Mouse (Mus musculus): Measurements from ENCODE around the gene Ankrd36. TPM values are rescaled to one million over a fixed set of nuclear protein-coding genes. Genes with fewer than 3 reads are reported as not detected.
"Not testable (repeated sequence)": the region's sequence is repeated elsewhere in the genome, so short reads cannot be mapped to it uniquely, and the experiment has no call there.

The Ankrd36 gene
- polyA plus RNA-seq, 1 experiment from 2014 or later = not detected

- WGBS = 79% methylated on average over 5 of the region's 5 CpGs
- Histone ChIP-seq H3K4me1 (ENCODE audit: control insufficient read depth, insufficient read depth, low read length) (peaks cover under 1% of the 10 kb centered on the region; the same call in 1 of the 2 replicates), H3K9ac (ENCODE audit: low read depth, low read length) (no peak overlapping the region), H3K27me3 (ENCODE audit: control insufficient read depth, insufficient read depth, low read depth, low read length) (no peaks in the 10 kb centered on the region), H3K36me3 (ENCODE audit: control insufficient read depth, insufficient read depth, low read length) (peaks cover 35% of the 10 kb centered on the region), H3K27ac (ENCODE audit: low read length) (no peak overlapping the region), H3K9me3 (replicated peaks; ENCODE audit: control insufficient read depth, low read length, poor library complexity, severe bottlenecking) (no peaks in the 10 kb centered on the region), H3K4me3 (ENCODE audit: low read depth, low read length) (no peak overlapping the region), H3K4me2 (ENCODE audit: low read length) (no peak overlapping the region)
- ATAC-seq = no peak
These were observed 40.6 kb upstream of the Ankrd36 start for GRCm38 (mm10) chr11:5528841-5529240.

- Histone ChIP-seq H3K4me1 (ENCODE audit: control insufficient read depth, insufficient read depth, low read length) (no peaks in the 10 kb centered on the region), H3K27me3 (ENCODE audit: control insufficient read depth, insufficient read depth, low read depth, low read length) (no peaks in the 10 kb centered on the region), H3K4me3 (ENCODE audit: low read depth, low read length) (no peak overlapping the region), H3K9me3 (replicated peaks; ENCODE audit: control insufficient read depth, low read length, poor library complexity, severe bottlenecking) (no peaks in the 10 kb centered on the region), H3K27ac (ENCODE audit: low read length) (no peak overlapping the region), H3K9ac (ENCODE audit: low read depth, low read length) (no peak overlapping the region), H3K36me3 (ENCODE audit: control insufficient read depth, insufficient read depth, low read length) (peaks cover 29% of the 10 kb centered on the region), H3K4me2 (ENCODE audit: low read length) (no peak overlapping the region)
- no peak for ATAC-seq
- 82% methylated on average over 5 of the region's 5 CpGs for WGBS
These were observed 39.3 kb upstream of the Ankrd36 start for GRCm38 (mm10) chr11:5530172-5530571.

DNA sequence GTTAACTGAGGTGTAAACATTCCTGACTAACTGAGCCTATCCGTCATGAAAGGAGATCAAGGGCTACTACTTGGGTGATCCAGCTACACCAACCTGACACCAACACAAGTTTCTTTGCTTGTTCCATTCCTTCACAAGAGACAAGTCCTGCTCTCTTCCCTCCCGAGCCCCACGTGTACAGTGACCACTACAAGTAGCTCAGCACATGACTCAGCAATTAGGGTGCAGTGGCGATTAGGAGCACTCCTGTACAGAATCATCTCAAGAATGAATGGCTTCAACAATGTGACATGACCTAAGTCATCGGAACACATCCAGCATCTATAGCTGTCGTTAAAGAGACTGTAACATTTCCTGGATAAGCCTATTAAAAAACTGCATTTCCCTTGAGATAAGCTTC, 38.8 kb upstream of the Ankrd36 start:
- no peaks in the 10 kb centered on the region for H3K9me3 ChIP-seq (replicated peaks; ENCODE audit: control insufficient read depth, low read length, poor library complexity, severe bottlenecking)
- no peak overlapping the region for H3K27ac ChIP-seq (ENCODE audit: low read length)
- peaks cover 29% of the 10 kb centered on the region for H3K36me3 ChIP-seq (ENCODE audit: control insufficient read depth, insufficient read depth, low read length)
- WGBS = 65% methylated on average over 6 of the region's 6 CpGs
- no peak overlapping the region for H3K4me3 ChIP-seq (ENCODE audit: low read depth, low read length)
- ATAC-seq = no peak
- no peak overlapping the region for H3K9ac ChIP-seq (ENCODE audit: low read depth, low read length)
- H3K4me1 ChIP-seq (ENCODE audit: control insufficient read depth, insufficient read depth, low read length) = no peaks in the 10 kb centered on the region
- no peak overlapping the region for H3K4me2 ChIP-seq (ENCODE audit: low read length)
- no peaks in the 10 kb centered on the region for H3K27me3 ChIP-seq (ENCODE audit: control insufficient read depth, insufficient read depth, low read depth, low read length)

DNA sequence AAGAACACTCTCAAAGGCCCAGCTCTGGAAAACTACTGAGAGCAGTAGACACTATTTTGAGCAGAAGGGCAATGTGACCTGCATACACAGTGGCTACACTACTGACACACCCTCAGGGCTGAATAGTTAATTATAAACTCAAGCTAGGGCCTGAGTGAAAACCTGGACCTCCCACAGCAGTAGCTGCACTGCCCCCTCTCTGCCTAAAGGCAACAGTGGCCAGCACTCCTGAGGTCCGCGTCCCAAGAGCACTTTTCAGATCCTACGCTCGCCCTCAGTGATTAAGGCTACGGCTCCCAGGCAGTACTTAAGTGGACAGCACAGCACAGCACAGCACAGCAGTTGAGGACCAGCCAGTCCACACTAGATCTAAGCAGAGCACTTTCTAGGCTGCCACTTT, 36.4 kb upstream of the Ankrd36 start:
- Histone ChIP-seq H3K9ac (ENCODE audit: low read depth, low read length) (no peak overlapping the region), H3K4me2 (ENCODE audit: low read length) (no peak overlapping the region), H3K36me3 (ENCODE audit: control insufficient read depth, insufficient read depth, low read length) (peaks cover 26% of the 10 kb centered on the region), H3K27ac (ENCODE audit: low read length) (no peak overlapping the region), H3K4me1 (ENCODE audit: control insufficient read depth, insufficient read depth, low read length) (no peaks in the 10 kb centered on the region), H3K9me3 (replicated peaks; ENCODE audit: control insufficient read depth, low read length, poor library complexity, severe bottlenecking) (no peaks in the 10 kb centered on the region), H3K27me3 (ENCODE audit: control insufficient read depth, insufficient read depth, low read depth, low read length) (no peaks in the 10 kb centered on the region), H3K4me3 (ENCODE audit: low read depth, low read length) (no peak overlapping the region)
- 83% methylated on average over 5 of the region's 5 CpGs for WGBS
- no peak for ATAC-seq

DNA sequence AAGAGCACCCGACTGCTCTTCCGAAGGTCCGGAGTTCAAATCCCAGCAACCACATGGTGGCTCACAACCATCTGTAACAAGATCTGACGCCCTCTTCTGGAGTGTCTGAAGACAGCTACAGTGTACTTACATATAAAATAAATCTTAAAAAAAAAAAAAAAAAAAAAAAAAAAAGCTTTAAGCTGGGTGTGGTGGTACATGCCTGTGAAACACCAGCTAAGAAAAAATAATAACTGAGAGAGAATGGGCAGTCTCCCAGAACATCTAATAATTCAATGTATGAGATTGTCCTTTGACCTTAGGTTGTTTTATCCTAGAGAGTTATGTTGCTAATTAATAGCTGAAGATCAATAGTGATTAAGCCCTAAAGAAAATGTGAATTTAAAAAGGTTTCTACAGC, 32.0 kb upstream of the Ankrd36 start:
- H3K4me2 ChIP-seq (ENCODE audit: low read length); H3K4me3 ChIP-seq (ENCODE audit: low read depth, low read length); H3K27me3 ChIP-seq (ENCODE audit: control insufficient read depth, insufficient read depth, low read depth, low read length); ATAC-seq; H3K27ac ChIP-seq (ENCODE audit: low read length); H3K36me3 ChIP-seq (ENCODE audit: control insufficient read depth, insufficient read depth, low read length); H3K9ac ChIP-seq (ENCODE audit: low read depth, low read length); H3K9me3 ChIP-seq (replicated peaks; ENCODE audit: control insufficient read depth, low read length, poor library complexity, severe bottlenecking): not testable (repeated sequence)
- H3K4me1 ChIP-seq (ENCODE audit: control insufficient read depth, insufficient read depth, low read length) = peaks cover 25% of the 10 kb centered on the region
- WGBS = 87% methylated on average over 4 of the region's 4 CpGs

GRCm38 (mm10) chr11:5540331-5540730, 29.2 kb upstream of the Ankrd36 start:
- Histone ChIP-seq H3K27ac (ENCODE audit: low read length) (no peak overlapping the region), H3K4me3 (ENCODE audit: low read depth, low read length) (peak overlapping the region; percentile 77), H3K9ac (ENCODE audit: low read depth, low read length) (no peak overlapping the region), H3K4me2 (ENCODE audit: low read length) (peak overlapping the region; percentile 78), H3K36me3 (ENCODE audit: control insufficient read depth, insufficient read depth, low read length) (no peaks in the 10 kb centered on the region), H3K9me3 (replicated peaks; ENCODE audit: control insufficient read depth, low read length, poor library complexity, severe bottlenecking) (no peaks in the 10 kb centered on the region), H3K4me1 (ENCODE audit: control insufficient read depth, insufficient read depth, low read length) (peaks cover 26% of the 10 kb centered on the region), H3K27me3 (ENCODE audit: control insufficient read depth, insufficient read depth, low read depth, low read length) (no peaks in the 10 kb centered on the region)
- 19% methylated on average over 4 of the region's 4 CpGs for WGBS
- no peak for ATAC-seq

- Histone ChIP-seq H3K4me1 (ENCODE audit: control insufficient read depth, insufficient read depth, low read length) (peaks cover 26% of the 10 kb centered on the region), H3K4me2 (ENCODE audit: low read length) (peak overlapping the region; percentile 78), H3K4me3 (ENCODE audit: low read depth, low read length) (peak overlapping the region; percentile 77), H3K27me3 (ENCODE audit: control insufficient read depth, insufficient read depth, low read depth, low read length) (no peaks in the 10 kb centered on the region), H3K9me3 (replicated peaks; ENCODE audit: control insufficient read depth, low read length, poor library complexity, severe bottlenecking) (no peaks in the 10 kb centered on the region), H3K27ac (ENCODE audit: low read length) (peak overlapping the region; percentile 65), H3K9ac (ENCODE audit: low read depth, low read length) (peak overlapping the region; percentile 86), H3K36me3 (ENCODE audit: control insufficient read depth, insufficient read depth, low read length) (no peaks in the 10 kb centered on the region)
- no peak for ATAC-seq
- 2% methylated on average over 28 of the region's 28 CpGs for WGBS
These were observed 28.2 kb upstream of the Ankrd36 start for GRCm38 (mm10) chr11:5541230-5541798.

DNA sequence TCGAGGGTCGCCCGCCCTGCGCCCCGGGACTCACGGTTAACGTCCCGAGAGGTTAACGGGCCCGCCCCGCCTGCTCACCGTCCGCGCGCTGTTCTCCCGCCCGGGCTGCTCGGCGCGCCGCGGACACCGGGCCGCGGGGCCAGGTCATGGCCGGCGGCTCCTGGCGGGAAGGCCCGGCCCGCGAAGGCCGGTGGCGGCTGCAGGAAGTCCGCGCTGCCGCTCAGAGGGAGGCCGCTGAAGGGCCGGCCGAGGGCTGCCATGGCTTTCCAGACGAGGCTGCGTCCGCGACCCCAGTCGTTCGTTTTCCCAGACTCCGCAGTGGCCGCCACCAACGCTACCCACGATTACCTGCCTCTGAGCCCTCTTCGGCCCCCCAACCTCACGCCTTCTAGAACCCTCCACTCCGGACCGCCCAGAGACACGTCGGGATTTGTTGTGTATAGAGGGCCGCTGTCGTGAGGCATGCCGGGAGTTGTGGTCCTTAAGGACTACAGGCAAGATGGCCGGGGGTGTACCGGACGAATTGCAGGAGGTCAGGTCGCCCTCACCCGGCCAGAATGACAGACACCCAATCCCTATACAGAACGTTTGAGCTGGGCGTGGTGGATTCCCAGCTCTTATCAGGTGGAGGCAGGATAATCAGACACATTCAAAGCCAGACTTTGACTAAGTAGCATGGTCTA, 27.5 kb upstream of the Ankrd36 start, which contains the start of gene Ccdc117:
Gene Ccdc117 (minus strand): TSS at position 389 of the 683 bp plus-strand sequence.
- ATAC-seq = peak; percentile 99
- WGBS = 0% methylated on average over 57 of the region's 65 CpGs
- H3K36me3 ChIP-seq (ENCODE audit: control insufficient read depth, insufficient read depth, low read length) = no peaks in the 10 kb centered on the region
- H3K9me3 ChIP-seq (replicated peaks; ENCODE audit: control insufficient read depth, low read length, poor library complexity, severe bottlenecking) = no peaks in the 10 kb centered on the region
- peak within 1 kb of the TSS; percentile 78 for H3K4me2 ChIP-seq (ENCODE audit: low read length)
- H3K4me3 ChIP-seq (ENCODE audit: low read depth, low read length) = peak within 1 kb of the TSS; percentile 77
- H3K9ac ChIP-seq (ENCODE audit: low read depth, low read length) = peak within 1 kb of the TSS; percentile 86
- no peaks in the 10 kb centered on the region for H3K27me3 ChIP-seq (ENCODE audit: control insufficient read depth, insufficient read depth, low read depth, low read length)
- peaks cover 26% of the 10 kb centered on the region for H3K4me1 ChIP-seq (ENCODE audit: control insufficient read depth, insufficient read depth, low read length)
- H3K27ac ChIP-seq (ENCODE audit: low read length) = peak within 1 kb of the TSS; percentile 65

DNA sequence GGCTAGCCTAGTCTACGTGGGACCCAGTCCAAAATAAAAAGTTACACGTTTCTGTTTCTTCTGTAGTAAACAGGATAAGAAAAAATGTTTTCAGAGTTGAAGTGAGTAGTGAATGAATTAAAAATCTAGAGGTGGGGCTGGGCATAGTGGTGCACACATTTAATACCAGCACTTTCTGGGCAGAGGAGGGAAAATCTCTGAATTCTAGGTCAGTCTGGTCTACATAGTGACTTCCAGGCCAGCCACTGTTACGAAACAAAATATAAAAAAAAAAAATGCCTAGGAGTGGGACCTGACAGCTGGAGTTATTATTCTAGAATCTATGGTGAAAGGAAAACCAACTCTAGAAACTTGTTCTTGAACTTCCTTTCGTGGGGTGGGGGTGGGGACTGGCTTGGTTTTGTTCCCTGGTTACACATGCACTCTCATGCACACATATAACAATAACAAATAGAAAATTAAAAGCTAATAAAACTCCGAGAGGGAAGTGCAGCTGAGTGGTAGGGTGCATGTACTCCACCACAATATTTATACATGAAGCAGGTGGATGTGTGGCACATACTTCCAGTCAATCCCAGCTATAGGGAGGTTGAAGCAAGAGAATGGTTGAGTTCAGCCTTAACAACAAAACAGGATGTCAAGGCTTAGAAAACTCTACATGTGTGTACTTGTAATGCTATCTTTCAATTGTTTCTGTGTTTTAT, 26.9 kb upstream of the Ankrd36 start:
- Histone ChIP-seq H3K4me2 (ENCODE audit: low read length) (peak overlapping the region; percentile 78), H3K4me1 (ENCODE audit: control insufficient read depth, insufficient read depth, low read length) (peaks cover 26% of the 10 kb centered on the region), H3K27ac (ENCODE audit: low read length) (peak overlapping the region; percentile 22; the same call in 1 of the 2 replicates), H3K9ac (ENCODE audit: low read depth, low read length) (peak overlapping the region; percentile 86; the same call in 1 of the 2 replicates), H3K36me3 (ENCODE audit: control insufficient read depth, insufficient read depth, low read length) (no peaks in the 10 kb centered on the region), H3K9me3 (replicated peaks; ENCODE audit: control insufficient read depth, low read length, poor library complexity, severe bottlenecking) (no peaks in the 10 kb centered on the region), H3K4me3 (ENCODE audit: low read depth, low read length) (peak overlapping the region; percentile 77), H3K27me3 (ENCODE audit: control insufficient read depth, insufficient read depth, low read depth, low read length) (no peaks in the 10 kb centered on the region)
- 62% methylated on average over 5 of the region's 5 CpGs for WGBS
- no peak for ATAC-seq

All from midbrain, embryonic 16.5 days (tissue).